Mouse (Mus musculus) heart, embryonic 16.5 days (tissue): ENCODE data around the gene Dnah12. TPM values are rescaled to one million over a fixed set of nuclear protein-coding genes. Genes with fewer than 3 reads are reported as not detected.

Source experiments
- ATAC-seq: fragments of 200-750 bp; cut with Nextera tagmentation; replicated peaks from 2 replicates; pipeline ENCODE4 v1.8.0; 2017; ENCODE audit warnings: moderate number of reproducible peaks; ENCODE audit not compliant: insufficient read depth, low FRiP score; ENCODE audit errors: extremely low read depth
- H3K27ac ChIP-seq: fragments of 300-500 bp; sonication (generic); 2 replicates; pipeline ENCODE4 v1.5.1; 2014; ENCODE audit warnings: mild to moderate bottlenecking, low read length, control low read depth, moderate library complexity
- H3K27me3 ChIP-seq: fragments of 300-500 bp; sonication (generic); 2 replicates; pipeline ENCODE4 v1.6.1; 2014; ENCODE audit warnings: low read length, mixed read lengths; ENCODE audit not compliant: control insufficient read depth, insufficient read depth
- H3K36me3 ChIP-seq: fragments of 300-500 bp; sonication (generic); 2 replicates; pipeline ENCODE4 v1.6.1; 2014; ENCODE audit not compliant: control insufficient read depth, insufficient read depth
- H3K4me1 ChIP-seq: fragments of 300-500 bp; sonication (generic); 2 replicates; pipeline ENCODE4 v1.6.1; 2014; ENCODE audit warnings: low read length, mixed read lengths; ENCODE audit not compliant: control insufficient read depth, insufficient read depth
- H3K4me2 ChIP-seq: fragments of 300-500 bp; sonication (generic); 2 replicates; pipeline ENCODE4 v1.6.1; 2014; ENCODE audit warnings: low read depth, mild to moderate bottlenecking, control low read depth, low read length
- H3K4me3 ChIP-seq: fragments of 300-500 bp; sonication (generic); 2 replicates; pipeline ENCODE4 v1.5.1; 2014; ENCODE audit warnings: mild to moderate bottlenecking, control low read depth, low read length
- H3K9ac ChIP-seq: fragments of 300-500 bp; sonication (generic); 2 replicates; pipeline ENCODE4 v1.6.1; 2014; ENCODE audit warnings: low read length, control low read depth
- H3K9me3 ChIP-seq: fragments of 300-500 bp; sonication (generic); replicated peaks from 2 replicates; pipeline ENCODE4 v1.6.1; 2016; ENCODE audit warnings: low read length; ENCODE audit not compliant: control insufficient read depth
- WGBS: fragments of 180-500 bp; shearing (Covaris S2); extraction: QIAGEN DNeasy Blood & Tissue Kit; methylation state at CpG from one replicate; pipeline ENCODE4 v1.1.7; 2014; 5-methylcytosine and 5-hydroxymethylcytosine counted together
- microRNA-seq: library from miRNA; unstranded; fragments of <30 nt; microRNA quantifications from one replicate; pipeline ENCODE4, GENCODE M21; 2017
- polyA plus RNA-seq: library from polyadenylated mRNA; unstranded; fragments of >200 nt; fragmentation: Nextera tagmentation; extraction: Ambion mirVana; gene quantifications from 2 replicates; pipeline ENCODE4 v1.2.1, GENCODE M21; 2015

Gene Dnah12
- polyA plus RNA-seq, 1 experiment from 2014 or later: 0.16 TPM

DNA sequence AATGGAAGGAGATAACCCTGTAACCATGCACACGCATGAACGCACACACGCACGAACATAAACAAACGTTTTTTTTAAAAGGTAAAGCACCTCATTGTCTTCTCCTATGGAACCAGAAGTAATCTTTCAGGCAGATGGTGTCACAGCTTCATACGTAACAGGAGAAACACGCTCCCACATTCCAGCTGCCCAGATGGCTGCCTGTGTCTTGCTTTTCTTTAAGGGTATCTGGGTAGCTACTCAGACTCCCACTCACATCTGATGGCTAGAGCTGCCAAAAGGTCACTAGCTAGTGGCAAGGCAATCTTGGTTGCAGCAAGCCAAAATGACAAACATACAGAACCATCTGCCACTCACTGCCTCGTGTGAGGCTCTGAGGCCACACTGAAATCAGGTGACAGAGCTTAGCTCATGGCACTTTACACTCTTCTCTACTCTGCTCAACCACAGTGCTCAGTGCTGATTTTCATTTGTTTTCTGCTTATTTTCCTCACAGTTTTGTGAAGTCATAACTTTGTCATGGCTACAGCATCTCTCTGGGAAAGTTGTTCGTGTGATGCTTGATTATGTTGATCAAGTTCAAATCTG is 220.7 kb downstream of the Dnah12 start:
- 75% methylated on average over 9 of the region's 9 CpGs for WGBS
- no peaks in the 10 kb centered on the region for H3K36me3 ChIP-seq
- no peaks in the 10 kb centered on the region for H3K27me3 ChIP-seq
- H3K4me1 ChIP-seq: peaks cover 3% of the 10 kb centered on the region; the same call in 1 of the 2 replicates
- H3K27ac ChIP-seq: no peak overlapping the region
- H3K4me2 ChIP-seq: no peak overlapping the region
- no peak for ATAC-seq
- H3K4me3 ChIP-seq: no peak overlapping the region
- H3K9ac ChIP-seq: no peak overlapping the region
- no peaks in the 10 kb centered on the region for H3K9me3 ChIP-seq

DNA sequence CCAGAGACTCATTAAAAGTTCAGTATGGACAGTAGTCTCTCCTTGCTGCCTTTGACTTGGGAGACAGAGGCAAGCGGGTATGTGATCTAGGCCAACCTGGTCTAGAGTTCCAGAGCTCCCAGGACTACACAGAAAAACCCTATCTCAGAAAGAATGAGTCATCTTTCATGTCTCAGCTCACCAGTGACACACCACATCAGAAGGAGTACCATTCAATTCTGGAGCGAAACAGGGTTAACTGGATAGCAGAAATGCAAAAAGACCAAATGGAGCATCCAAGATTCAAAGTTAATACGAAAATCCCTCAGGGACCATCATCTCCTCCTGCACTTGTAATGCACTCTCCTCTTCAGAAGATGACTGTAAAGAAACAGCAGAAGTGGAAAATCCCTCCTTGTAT is 226.2 kb downstream of the Dnah12 start:
- no peak overlapping the region for H3K9ac ChIP-seq
- no peaks in the 10 kb centered on the region for H3K27me3 ChIP-seq
- no peak for ATAC-seq
- H3K27ac ChIP-seq: no peak overlapping the region
- peaks cover 11% of the 10 kb centered on the region for H3K36me3 ChIP-seq
- H3K4me1 ChIP-seq: no peaks in the 10 kb centered on the region; the same call in 1 of the 2 replicates
- 93% methylated on average over 3 of the region's 3 CpGs for WGBS
- no peaks in the 10 kb centered on the region for H3K9me3 ChIP-seq
- H3K4me3 ChIP-seq: no peak overlapping the region
- H3K4me2 ChIP-seq: no peak overlapping the region

DNA sequence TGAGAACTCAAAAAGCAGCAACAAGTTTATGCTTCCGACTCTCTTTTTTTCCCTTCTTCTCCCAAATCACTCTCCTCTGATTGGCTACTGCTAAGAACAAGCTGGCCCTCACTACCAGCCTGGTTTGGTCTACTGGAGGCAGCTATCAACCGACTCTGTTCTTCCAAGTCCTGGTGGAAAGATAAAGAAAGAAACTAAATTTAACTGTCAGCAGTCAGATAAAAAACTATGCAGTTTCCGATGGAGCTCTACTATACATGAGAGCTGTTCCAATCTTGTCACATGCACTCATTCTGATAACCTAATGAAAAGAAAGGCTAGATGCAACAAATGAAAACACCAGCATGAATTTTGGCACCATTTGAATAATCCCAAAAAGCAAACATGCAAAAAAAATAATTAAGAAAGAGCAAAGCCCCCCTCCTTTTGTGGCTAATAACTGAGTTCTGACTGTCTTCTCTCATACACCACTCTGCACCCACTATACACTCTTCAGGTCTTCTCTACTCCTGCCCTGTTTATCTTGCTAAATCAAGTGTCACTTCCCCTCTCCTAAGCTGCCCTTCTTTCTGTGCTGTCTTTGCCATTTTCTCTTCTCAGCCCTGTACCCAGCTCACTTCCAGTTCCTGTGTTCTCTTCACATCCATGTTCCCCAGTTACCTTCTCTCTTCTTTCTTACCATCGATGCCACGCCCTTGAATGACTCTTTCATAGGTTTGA is 230.8 kb downstream of the Dnah12 start:
- Histone ChIP-seq H3K27ac (no peak overlapping the region), H3K4me3 (no peak overlapping the region), H3K27me3 (no peaks in the 10 kb centered on the region), H3K36me3 (peaks cover 26% of the 10 kb centered on the region), H3K9me3 (no peaks in the 10 kb centered on the region), H3K4me2 (no peak overlapping the region), H3K9ac (no peak overlapping the region), H3K4me1 (no peaks in the 10 kb centered on the region; the same call in 1 of the 2 replicates)
- no peak for ATAC-seq
- 58% methylated on average over 5 of the region's 5 CpGs for WGBS

DNA sequence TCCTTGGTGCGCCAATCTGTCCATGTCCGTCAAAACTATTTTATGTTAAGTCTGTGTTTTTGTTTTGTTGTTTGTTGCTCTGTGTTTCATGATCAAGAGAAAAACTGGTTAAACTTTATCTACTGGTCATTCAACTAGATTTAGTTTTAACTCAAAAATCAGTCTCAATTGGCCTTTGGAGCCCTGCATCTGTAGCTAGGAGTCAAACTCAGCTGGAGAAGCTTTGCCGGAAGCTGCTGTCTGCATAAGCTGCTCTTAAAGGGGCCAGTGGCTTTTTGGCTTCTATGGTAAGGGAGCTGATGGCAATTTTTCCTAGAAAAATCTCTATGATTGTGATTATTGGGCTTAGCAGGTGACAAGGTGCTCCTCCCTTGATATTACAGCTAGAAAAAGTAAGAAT is 241.8 kb downstream of the Dnah12 start:
- Histone ChIP-seq H3K27me3 (no peaks in the 10 kb centered on the region), H3K4me1 (no peaks in the 10 kb centered on the region), H3K9me3 (no peaks in the 10 kb centered on the region), H3K9ac (no peak overlapping the region), H3K4me3 (no peak overlapping the region), H3K27ac (no peak overlapping the region), H3K4me2 (no peak overlapping the region), H3K36me3 (no peaks in the 10 kb centered on the region)
- 82% methylated on average over 3 of the region's 3 CpGs for WGBS
- ATAC-seq: no peak

DNA sequence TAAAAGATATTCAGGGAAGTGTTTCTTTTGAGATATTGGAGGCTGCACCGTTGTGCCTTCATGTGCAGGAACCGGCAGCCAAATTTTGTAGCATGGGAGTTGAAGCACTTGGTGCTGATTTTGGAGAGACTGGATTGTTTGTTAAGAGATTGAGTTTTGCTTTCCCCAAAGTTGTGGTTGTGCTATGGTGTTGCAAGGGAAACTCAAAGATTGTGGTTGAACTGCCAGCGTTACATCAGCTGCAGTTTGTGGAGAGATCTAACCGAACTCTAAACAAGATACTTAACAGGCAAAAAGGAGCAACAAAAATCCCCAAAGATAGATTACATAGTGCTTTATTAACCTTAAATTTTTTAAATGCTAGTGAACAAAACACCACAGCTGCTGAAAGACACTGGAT is 242.5 kb downstream of the Dnah12 start:
- WGBS: 74% methylated on average over 4 of the region's 4 CpGs
- Histone ChIP-seq H3K4me3 (no peak overlapping the region), H3K27ac (no peak overlapping the region), H3K9me3 (no peaks in the 10 kb centered on the region), H3K4me1 (no peaks in the 10 kb centered on the region), H3K4me2 (no peak overlapping the region), H3K27me3 (no peaks in the 10 kb centered on the region), H3K9ac (no peak overlapping the region), H3K36me3 (no peaks in the 10 kb centered on the region)
- ATAC-seq: no peak

Small RNA genes within 50 kb of the gene (microRNA-seq; reads per million reads assigned to microRNA genes)
- gene Mir7672: not detected

Other genes starting within 250 kb of the Dnah12 start
- 121 and 144 TPM in 2 replicates for gene Slmap, start 158.3 kb upstream of the Dnah12 start, polyA plus RNA-seq
- 18.6 and 21.3 TPM in 2 replicates for gene Dennd6a, start 119.4 kb upstream of the Dnah12 start, polyA plus RNA-seq
- gene Arf4, start 55.2 kb upstream of the Dnah12 start, polyA plus RNA-seq: 378 and 406 TPM in 2 replicates
- gene Pde12, start 23.4 kb upstream of the Dnah12 start, polyA plus RNA-seq: 8.1 and 8.3 TPM in 2 replicates
- gene Asb14, start 201.3 kb downstream of the Dnah12 start, polyA plus RNA-seq: 2.6 and 2.8 TPM in 2 replicates